Mouse (Mus musculus): ENCODE measurements around the gene Cul4a. TPM values are rescaled to one million over a fixed set of nuclear protein-coding genes. Genes with fewer than 3 reads are reported as not detected.

The Cul4a gene
- total RNA-seq, 2 experiments from 2014 or later: 65.9 to 66.7 TPM

DNA sequence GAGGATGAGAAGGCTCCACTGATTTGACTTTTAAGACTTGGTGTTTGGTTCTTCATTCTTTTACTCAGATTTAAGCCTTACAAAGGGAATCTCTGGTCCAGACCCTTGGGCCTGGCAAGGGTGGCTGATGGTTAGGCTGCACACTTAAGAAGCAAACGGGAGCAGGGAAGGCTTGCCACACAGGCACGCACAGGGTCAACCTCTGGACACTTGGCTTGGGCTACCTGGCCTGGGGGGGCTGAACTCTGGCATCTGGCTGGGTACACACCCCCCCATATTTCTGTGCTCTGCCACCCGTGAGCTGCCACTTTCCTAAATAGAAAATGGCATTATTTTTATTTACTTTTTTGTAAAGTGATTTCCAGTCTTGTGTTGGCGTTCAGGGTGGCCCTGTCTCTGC, 69.4 kb downstream of the Cul4a start:
- no peak for DNase-seq
- intact Hi-C loops (cut with DNase I): loop anchor here (5.0 kb wide), 1 partner anchor 32 kb away; no protein-coding TSS in a partner anchor

DNA sequence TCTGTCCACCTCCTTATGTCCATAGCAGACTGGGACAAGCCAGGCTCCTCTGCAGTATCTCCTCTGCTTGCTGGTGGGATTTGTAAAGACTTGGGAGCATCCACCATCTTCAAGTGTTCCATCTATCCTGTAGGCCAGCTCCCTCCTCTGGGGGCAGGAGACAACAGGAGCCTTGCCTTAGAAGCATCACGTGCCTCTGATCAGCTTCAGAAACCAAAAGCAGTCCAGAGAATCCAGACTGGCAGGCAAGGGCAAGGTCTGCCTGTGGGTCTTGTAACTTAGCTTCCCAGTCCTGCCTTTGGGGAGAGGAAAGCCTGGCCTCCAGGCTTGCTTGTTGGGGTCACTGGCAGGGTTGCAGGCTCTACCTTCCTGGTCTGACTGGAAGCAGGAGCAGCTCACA, 70.2 kb downstream of the Cul4a start:
- no peak for DNase-seq
- intact Hi-C loops (cut with DNase I): no loop called here

- intact Hi-C loops (cut with DNase I): no loop called here
- DNase-seq: no peak
Measured at GRCm38 (mm10) chr8:13177173-13177852, 71.9 kb downstream of the Cul4a start.

DNA sequence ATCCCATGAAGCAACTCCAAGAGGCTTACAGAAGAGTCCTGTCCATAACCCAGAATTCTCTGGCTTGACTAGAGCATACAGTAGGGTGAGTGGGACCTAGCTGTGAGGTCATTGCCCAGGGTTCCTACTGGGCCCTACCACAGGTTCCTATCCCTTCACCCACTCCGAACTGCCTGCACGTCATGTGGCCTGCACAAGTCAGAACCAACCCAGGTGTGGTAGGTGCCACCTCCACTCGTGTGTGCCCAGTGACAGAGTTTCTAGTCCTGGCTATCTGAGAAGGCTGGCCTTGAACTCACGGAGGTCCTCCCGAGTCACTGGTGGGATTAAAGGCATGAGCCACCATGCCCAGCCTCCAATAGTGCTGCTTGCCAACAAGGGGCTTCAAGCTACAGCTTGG, 72.7 kb downstream of the Cul4a start:
- no peak for DNase-seq
- intact Hi-C loops (cut with DNase I): no loop called here

DNA sequence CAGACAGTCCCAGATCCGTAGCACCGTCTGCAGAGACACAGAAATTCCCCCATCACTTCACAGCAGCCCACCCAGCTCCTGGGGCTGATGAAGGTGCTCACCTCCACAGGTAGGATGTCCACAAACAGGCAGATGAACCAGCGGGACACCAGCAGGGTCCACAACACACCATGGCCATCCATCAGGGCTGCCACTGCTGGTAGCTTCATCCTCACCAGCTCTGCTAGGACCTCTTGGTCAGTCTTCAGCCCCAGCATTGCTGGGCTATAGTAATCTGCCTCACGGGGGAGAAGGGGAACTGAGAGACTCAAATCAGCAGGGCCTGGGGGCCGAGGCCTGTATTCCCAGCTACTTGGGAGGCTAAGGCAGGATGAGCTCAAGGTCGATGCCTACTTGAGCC, 74.1 kb downstream of the Cul4a start:
- intact Hi-C loops (cut with DNase I): no loop called here
- DNase-seq: no peak

- no peak for DNase-seq
- intact Hi-C loops (cut with DNase I): no loop called here
Measured at GRCm38 (mm10) chr8:13179948-13180347, 74.5 kb downstream of the Cul4a start.

DNA sequence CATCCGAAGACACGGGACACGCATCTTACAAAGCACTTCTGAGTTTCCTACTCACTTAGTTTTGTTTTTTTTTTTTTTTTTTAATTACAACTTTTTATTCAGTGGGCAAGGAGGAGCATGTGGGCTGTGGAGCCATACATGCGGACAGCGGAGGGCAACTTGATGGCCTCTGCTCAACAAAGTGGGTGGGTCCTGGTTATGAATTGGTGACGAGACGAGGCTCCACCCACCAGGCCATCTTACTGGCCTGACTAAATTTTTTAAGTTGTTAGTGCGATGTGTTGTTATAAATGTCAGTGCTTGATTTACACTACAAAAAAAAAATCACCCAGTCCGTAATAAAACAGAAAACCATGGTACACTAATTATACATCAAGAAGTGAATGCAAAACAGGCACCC, 75.0 kb downstream of the Cul4a start:
- no peak for DNase-seq
- intact Hi-C loops (cut with DNase I): no loop called here

DNA sequence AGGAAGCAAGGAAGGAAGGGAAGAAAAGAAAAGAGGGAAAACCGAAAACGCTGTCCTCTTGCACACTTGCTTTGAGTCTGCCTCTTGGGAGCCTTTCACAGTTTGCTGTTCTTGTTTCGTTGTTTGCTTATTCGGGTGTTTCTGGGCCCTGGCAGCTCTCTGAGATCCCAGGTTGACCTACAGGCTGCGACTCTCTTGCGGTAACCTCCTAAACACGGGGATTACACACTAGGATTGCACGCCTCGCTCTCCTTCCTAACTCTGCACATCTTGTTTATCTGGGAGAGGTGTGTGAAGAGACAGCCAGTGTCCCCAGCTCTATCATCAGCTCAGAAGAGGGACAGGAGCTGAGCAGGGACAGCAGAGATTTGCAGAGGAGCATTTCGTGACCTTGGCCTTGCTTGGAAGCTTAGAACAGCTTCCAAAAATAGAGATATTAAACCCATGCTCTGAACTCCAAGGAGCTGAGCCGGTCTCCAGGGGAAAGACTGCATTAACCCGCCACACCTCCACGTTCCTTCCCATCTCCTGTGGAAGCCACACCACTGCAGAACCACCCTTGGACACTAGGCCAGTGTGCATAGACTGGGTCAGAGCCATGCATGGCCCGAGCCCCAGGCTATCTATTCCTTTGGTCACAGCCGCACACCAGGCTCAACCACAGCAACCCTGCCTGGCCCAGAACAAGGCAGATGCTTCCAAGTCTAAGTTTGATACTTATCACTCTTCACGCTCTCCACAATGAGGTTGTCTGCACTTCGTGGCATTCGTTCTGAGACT, 75.7 kb downstream of the Cul4a start:
- intact Hi-C loops (cut with DNase I): no loop called here
- DNase-seq: no peak

- intact Hi-C loops (cut with DNase I): no loop called here
- no peak for DNase-seq
Measured at GRCm38 (mm10) chr8:13181691-13181976, 76.2 kb downstream of the Cul4a start.

DNA sequence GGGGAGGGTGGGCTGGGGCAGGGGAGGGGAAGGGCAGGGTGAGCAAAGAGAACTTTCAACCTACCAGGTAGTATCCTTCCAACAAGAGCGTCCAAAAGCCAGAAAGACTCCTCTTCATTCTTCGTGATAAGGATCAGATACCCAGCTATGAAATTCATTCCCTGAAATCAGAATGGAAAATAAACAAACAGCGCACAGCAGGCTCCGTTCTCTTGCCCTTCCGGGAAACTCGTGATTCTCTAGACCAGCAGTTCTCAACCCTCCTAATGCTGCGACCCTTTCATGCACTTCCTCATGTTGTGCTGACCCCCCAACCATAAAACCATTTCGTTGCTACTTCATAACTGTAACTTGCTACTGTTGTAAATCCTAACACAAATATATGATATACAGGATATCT, 81.4 kb downstream of the Cul4a start:
- DNase-seq: no peak
- intact Hi-C loops (cut with DNase I): no loop called here

GRCm38 (mm10) chr8:13187229-13187628, 81.8 kb downstream of the Cul4a start:
- no peak for DNase-seq
- intact Hi-C loops (cut with DNase I): no loop called here

GRCm38 (mm10) chr8:13187638-13188037, 82.2 kb downstream of the Cul4a start:
- intact Hi-C loops (cut with DNase I): loop anchor here (2.0 kb wide), 1 partner anchor 19 kb away; no protein-coding TSS in a partner anchor
- no peak for DNase-seq

DNA sequence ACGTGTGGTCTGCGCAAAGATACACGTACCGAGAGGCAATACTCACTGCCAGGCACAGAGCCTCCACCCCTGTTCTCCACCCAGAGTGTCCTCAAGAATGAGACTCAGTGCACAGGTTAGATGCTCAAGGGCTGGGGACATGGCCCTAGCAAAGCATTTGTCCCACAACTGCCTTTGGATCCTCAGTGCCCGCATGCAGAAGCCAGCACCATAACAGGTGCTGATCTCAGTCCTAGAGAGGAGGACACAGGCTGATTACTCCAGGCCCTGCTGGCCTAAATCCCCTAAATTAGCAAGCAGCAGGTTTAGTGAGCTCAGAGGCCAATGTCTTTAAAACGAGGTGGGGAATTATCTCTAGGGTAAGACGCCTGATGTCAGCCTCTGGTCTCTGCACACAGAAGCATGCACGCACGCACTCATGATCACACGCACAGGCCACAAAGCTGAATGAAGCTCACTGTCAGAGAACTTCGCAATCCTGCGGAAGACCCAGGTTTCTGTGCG, 82.7 kb downstream of the Cul4a start:
- intact Hi-C loops (cut with DNase I): loop anchor here (2.0 kb wide), 1 partner anchor 19 kb away; no protein-coding TSS in a partner anchor
- no peak for DNase-seq

DNA sequence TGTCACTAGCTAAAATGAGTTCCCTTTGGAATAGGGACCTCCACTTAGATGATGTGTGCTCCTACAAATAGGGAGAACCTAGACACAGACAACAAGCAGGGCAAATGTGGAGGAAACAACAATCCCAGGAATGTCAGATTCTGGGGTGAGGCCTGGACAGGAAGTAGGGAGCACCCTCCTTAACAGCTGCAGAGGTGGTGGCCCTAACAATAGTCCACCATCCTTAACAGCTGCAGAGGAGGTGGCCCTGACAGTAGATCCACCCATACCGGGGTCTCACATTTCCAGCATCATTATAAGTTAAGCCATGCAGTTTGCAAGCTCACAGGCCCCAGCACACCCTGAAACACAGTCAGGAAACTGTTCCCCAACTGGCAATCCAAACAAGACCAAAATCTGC, 83.4 kb downstream of the Cul4a start:
- intact Hi-C loops (cut with DNase I): loop anchor here (2.0 kb wide), 1 partner anchor 18 kb away; no protein-coding TSS in a partner anchor
- DNase-seq: no peak

- no peak for DNase-seq
- intact Hi-C loops (cut with DNase I): no loop called here
Measured at GRCm38 (mm10) chr8:13190235-13190634, 84.8 kb downstream of the Cul4a start.

GRCm38 (mm10) chr8:13194818-13195217, 89.4 kb downstream of the Cul4a start:
- DNase-seq: no peak
- intact Hi-C loops (cut with DNase I): no loop called here

- intact Hi-C loops (cut with DNase I): no loop called here
- DNase-seq: no peak
Measured at GRCm38 (mm10) chr8:13197493-13197892, 92.1 kb downstream of the Cul4a start.

Small RNA genes within 50 kb of the gene (microRNA-seq; reads per million reads assigned to microRNA genes)
- gene Mir1968: 13.6 to 19.3 reads per million in 2 experiments
- 0 reads per million in 2 experiments for gene Mir7065

Other genes starting within 250 kb of the Cul4a start
- gene Mcf2l, start 231.8 kb upstream of the Cul4a start, total RNA-seq (2021): 10 to 100 TPM; 26.0 to 29.3 TPM
- not detected for gene F7, start 79.6 kb upstream of the Cul4a start, total RNA-seq (2021)
- gene F10, start 68.3 kb upstream of the Cul4a start, total RNA-seq (2021): not detected
- gene Proz, start 44.7 kb upstream of the Cul4a start, total RNA-seq (2021): not detected
- 1 to 10 TPM; 7.5 to 8.1 TPM for gene Pcid2, start 162 bp upstream of the Cul4a start, total RNA-seq (2021)
- gene Lamp1, start 53.5 kb downstream of the Cul4a start, total RNA-seq (2021): 100 to 1,000 TPM; 299 to 317 TPM
- 10 to 100 TPM; 10.8 to 13.1 TPM for gene Grtp1, start 95.0 kb downstream of the Cul4a start, total RNA-seq (2021)
- gene Adprhl1, start 148.5 kb downstream of the Cul4a start, total RNA-seq (2021): 10 to 100 TPM; 47.4 to 71.2 TPM
- gene Dcun1d2, start 182.5 kb downstream of the Cul4a start, total RNA-seq (2021): 10 to 100 TPM; 72.0 to 72.2 TPM
- gene Tmco3, start 182.6 kb downstream of the Cul4a start, total RNA-seq (2021): 10 to 100 TPM; 12.0 to 12.7 TPM
- gene Tfdp1, start 233.1 kb downstream of the Cul4a start, total RNA-seq (2021): 10 to 100 TPM; 47.3 to 55.3 TPM